Mouse (Mus musculus) heart, postnatal 36 days (tissue): ENCODE measurements around the gene Gm14443. TPM values are rescaled to one million over a fixed set of nuclear protein-coding genes. Genes with fewer than 3 reads are reported as not detected.
"Not testable (repeated sequence)": the region's sequence is repeated elsewhere in the genome, so short reads cannot be mapped to it uniquely, and the experiment has no call there.

Source experiments
- DNase-seq, 2 experiments: peaks; one replicate each; pipeline ENCODE4 v3.0.0; 2021 to 2022
- intact Hi-C: fragments of 180-260 bp; cut with DNase I; formaldehyde crosslinking; loops from one replicate; pipeline ENCODE4 v1.15.1; 2025
- total RNA-seq, 2 experiments: library from RNA; stranded (reverse); gene quantifications; 2 replicates each; pipeline ENCODE4 v1.2.3; 2021

The Gm14443 gene
- under 1 TPM; 0.43 to 0.50 TPM for total RNA-seq

GRCm38 (mm10) chr2:175175401-175176180 lies at the start of gene Gm14443:
Gene Gm14443, minus strand, starts transcription at chr2:175175871.
- DNase-seq, intact Hi-C loops: not testable (repeated sequence)

GRCm38 (mm10) chr2:175206732-175207131 lies 31.1 kb upstream of the Gm14443 start, which contains the start of gene Gm14391:
Gene Gm14391, minus strand, starts transcription at chr2:175206917.
- DNase-seq, intact Hi-C loops: not testable (repeated sequence)

GRCm38 (mm10) chr2:175179008-175179407 lies 3.3 kb upstream of the Gm14443 start:
- intact Hi-C loops, DNase-seq: not testable (repeated sequence)

GRCm38 (mm10) chr2:175176312-175176711 lies 641 bp upstream of the Gm14443 start:
- intact Hi-C loops, result no loop called here
- no peak for DNase-seq

DNA sequence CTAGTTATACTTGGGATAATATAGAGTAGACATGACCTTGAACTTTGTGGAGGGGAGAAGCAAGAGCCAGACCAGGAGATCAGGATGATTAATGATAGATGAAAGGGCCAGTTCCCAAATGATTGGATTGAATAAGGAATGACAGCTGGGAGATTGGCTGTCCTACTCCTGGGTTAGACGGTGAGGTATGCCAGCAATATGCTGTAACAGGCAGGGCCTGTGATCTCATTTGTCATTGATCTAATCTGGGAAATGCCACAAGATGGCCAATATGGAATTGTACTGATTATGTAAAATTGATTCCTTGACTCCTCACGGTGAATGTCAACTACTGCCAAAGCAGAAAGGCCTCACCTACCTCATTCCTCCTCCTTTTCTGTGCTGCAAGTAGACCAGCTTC lies 1.6 kb downstream of the Gm14443 start:
- DNase-seq, intact Hi-C loops: not testable (repeated sequence)

- DNase-seq, intact Hi-C loops: not testable (repeated sequence)
Measured at GRCm38 (mm10) chr2:175172906-175173595, 2.6 kb downstream of the Gm14443 start.

- no peak for DNase-seq
- intact Hi-C loops, result no loop called here
Measured at GRCm38 (mm10) chr2:175172123-175172522, 3.5 kb downstream of the Gm14443 start.

- DNase-seq, intact Hi-C loops: not testable (repeated sequence)
Measured at GRCm38 (mm10) chr2:175166870-175167269, 8.8 kb downstream of the Gm14443 start.

DNA sequence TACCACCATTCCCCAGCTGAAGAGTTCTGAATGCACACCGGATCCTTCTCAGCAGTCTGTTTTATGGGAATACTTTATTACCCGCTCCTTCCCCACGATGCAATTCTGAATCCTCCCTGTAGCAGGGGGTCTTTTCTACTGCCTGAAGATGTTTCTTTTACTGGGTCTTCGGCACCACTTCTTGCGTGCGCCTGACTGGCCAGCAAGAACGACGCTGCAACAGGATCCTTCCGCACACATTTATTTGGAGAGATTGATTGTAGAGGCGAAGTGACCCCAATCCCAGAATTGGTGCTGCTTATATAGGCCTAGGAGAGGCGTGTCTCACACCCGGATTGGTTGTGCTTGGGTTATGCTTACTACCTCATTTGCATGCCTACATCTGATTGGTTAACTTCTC lies 10.6 kb downstream of the Gm14443 start:
- intact Hi-C loops, DNase-seq: not testable (repeated sequence)

- intact Hi-C loops, DNase-seq: not testable (repeated sequence)
Measured at GRCm38 (mm10) chr2:175161438-175161837, 14.2 kb downstream of the Gm14443 start.

DNA sequence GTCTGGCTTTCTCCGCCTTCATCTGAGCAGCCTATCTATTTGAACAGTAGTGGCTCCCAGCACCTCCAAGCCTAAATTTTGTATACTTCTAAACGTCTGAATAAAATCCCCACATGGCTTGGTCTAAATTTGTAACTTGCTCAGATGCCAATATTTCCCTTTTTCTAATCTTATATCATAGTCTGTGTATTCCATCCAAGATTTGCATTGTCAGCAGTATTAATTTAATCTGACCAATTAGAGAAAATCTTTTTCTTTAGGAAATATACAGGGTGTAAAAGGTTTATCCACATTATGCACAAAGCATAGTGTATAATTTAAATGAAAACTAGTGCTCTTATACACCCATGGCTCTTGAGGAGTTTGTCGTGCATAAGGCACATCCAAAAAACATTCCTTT lies 17.0 kb downstream of the Gm14443 start:
- DNase-seq, result no peak
- intact Hi-C loops, result no loop called here

DNA sequence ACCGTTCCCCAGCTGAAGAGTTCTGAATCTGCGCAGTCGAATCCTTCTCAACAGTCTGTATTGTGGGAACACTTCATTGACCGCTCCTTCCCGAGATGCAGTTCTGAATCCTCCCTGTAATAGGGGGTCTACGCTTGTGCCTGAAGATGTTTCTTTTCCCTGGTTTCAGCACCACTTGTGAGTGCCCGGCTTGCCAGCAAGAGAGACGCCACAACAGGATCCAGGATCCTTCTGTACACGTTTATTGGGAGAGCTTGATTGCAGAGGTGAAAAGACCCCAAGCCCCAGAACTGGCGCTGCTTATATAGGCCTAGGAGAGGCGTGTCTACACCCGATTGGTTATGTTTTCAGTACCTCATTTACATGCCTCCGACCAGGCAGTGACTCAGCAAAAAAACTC lies 19.0 kb downstream of the Gm14443 start:
- intact Hi-C loops, result no loop called here
- no peak for DNase-seq

GRCm38 (mm10) chr2:175141993-175142295 lies 33.7 kb downstream of the Gm14443 start, which contains the start of gene Gm14399:
Gene Gm14399, minus strand, starts transcription at chr2:175142012.
- DNase-seq, intact Hi-C loops: not testable (repeated sequence)

DNA sequence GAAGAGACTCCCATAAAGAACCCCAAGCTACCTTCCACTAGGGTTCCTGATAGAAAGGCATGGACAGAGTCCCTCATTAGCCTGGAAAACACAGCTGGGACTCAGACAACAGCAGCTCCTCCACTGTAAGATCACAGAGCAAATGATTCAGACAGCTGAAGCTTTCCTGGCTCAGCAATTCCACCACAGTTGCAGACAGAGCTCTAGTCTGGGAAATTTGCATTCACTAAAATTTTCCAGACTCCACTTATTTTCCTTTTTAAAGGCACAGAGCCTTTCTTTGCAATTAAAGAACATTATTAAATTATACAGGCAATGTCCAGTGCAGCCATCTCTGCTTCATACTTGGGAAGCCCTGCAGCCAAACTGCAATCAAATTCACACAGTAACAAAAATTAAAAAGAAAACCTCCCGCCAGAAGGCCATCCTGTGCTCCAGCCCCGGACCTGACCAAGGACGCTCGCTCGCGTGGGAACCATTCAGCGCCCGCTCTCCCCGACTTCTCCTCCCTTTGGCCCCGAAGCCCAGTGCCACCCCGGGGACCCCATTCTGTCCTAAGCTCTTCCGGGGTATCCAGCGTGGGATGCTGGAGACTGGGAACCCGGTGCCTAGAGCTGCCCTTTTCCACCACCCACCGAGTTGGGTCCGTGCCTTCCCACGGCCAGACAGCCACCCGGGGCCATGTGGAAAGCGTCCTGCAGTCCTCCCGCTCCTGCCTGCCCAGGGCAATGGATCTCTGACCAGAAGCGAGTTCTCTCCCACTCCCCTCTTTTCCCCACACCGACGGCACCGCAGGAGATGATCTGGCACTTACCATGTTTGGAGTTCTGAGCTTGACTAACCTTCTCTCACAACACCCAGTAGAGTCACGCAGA lies 34.3 kb downstream of the Gm14443 start:
- intact Hi-C loops, result not testable (repeated sequence)
- peak; percentile 11 to 53 for DNase-seq

- intact Hi-C loops, DNase-seq: not testable (repeated sequence)
Measured at GRCm38 (mm10) chr2:175140624-175141023, 35.0 kb downstream of the Gm14443 start.

Other genes with a start within 250 kb of the Gm14443 start
- gene Gm14444, start 165.6 kb downstream of the Gm14443 start, total RNA-seq, result under 1 TPM in 1 of 2 experiments, not detected in 1; 0.75 TPM
- gene Gm14393, start 108.1 kb downstream of the Gm14443 start, total RNA-seq, result 1 to 10 TPM in 1 of 2 experiments, not detected in 1; 1.0 TPM
- gene Gm14399, start 33.9 kb downstream of the Gm14443 start, total RNA-seq, result 1 to 10 TPM; 8.8 to 9.0 TPM
- 10 to 100 TPM; 59.4 to 60.8 TPM for gene Gm14391, start 31.0 kb upstream of the Gm14443 start, total RNA-seq
- gene Gm14440, start 99.3 kb upstream of the Gm14443 start, total RNA-seq, result 1 to 10 TPM; 5.4 to 8.2 TPM
- 10 to 100 TPM; 37.0 to 44.5 TPM for gene Gm4631, start 162.3 kb upstream of the Gm14443 start, total RNA-seq
- 10 to 100 TPM; 38.7 to 39.0 TPM for gene Zfp968, start 196.6 kb upstream of the Gm14443 start, total RNA-seq